Mouse (Mus musculus) frontal cortex, adult 2 months (tissue): ENCODE results near the gene Ell3. TPM values are rescaled to one million over a fixed set of nuclear protein-coding genes. Genes with fewer than 3 reads are reported as not detected.

ENCODE experiments used
- DNase-seq, 2 experiments: peaks; one replicate each; pipeline ENCODE4 v3.0.0; 2022; ENCODE audit warnings: low spot score in 1 of 2; ENCODE audit errors: extremely low spot score in 1 of 2
- polyA plus RNA-seq: library from polyadenylated mRNA; depleted of rRNA; stranded (reverse); fragments of >200 nt; gene quantifications from 2 replicates; pipeline ENCODE4 v1.2.3, GENCODE M21; 2012

Gene Ell3
- polyA plus RNA-seq, 1 experiment = 0.60 TPM

- DNase-seq = peak; percentile 98
Observed at GRCm38 (mm10) chr2:121448739-121449535, 4.9 kb upstream of the Ell3 start, which contains the start of gene Serf2. Serf2 (plus strand) TSS chr2:121449195.

GRCm38 (mm10) chr2:121448136-121448535 is 4.1 kb upstream of the Ell3 start:
- peak in 1 of 2 experiments; percentile 56 for DNase-seq

- DNase-seq = no peak
Observed at GRCm38 (mm10) chr2:121447006-121447405, 2.9 kb upstream of the Ell3 start.

- DNase-seq = no peak
Observed at GRCm38 (mm10) chr2:121446506-121446905, 2.4 kb upstream of the Ell3 start.

- DNase-seq = no peak
Observed at GRCm38 (mm10) chr2:121445117-121445516, 1.0 kb upstream of the Ell3 start.

GRCm38 (mm10) chr2:121443068-121443349 is 1.1 kb downstream of the Ell3 start:
- no peak for DNase-seq

GRCm38 (mm10) chr2:121442259-121443067 is 1.6 kb downstream of the Ell3 start:
- DNase-seq = no peak

- no peak for DNase-seq
Observed at GRCm38 (mm10) chr2:121441800-121442199, 2.3 kb downstream of the Ell3 start.

GRCm38 (mm10) chr2:121440834-121441605 is 3.1 kb downstream of the Ell3 start:
- DNase-seq = no peak

GRCm38 (mm10) chr2:121439746-121440145 is 4.3 kb downstream of the Ell3 start:
- no peak for DNase-seq

- no peak for DNase-seq
Observed at GRCm38 (mm10) chr2:121434854-121435253, 9.2 kb downstream of the Ell3 start.

- no peak for DNase-seq
Observed at GRCm38 (mm10) chr2:121425890-121426289, 18.2 kb downstream of the Ell3 start.

GRCm38 (mm10) chr2:121423166-121423565 is 20.9 kb downstream of the Ell3 start:
- DNase-seq = no peak

- no peak for DNase-seq
Observed at GRCm38 (mm10) chr2:121418476-121418875, 25.6 kb downstream of the Ell3 start.

- DNase-seq = no peak
Observed at GRCm38 (mm10) chr2:121416356-121416755, 27.7 kb downstream of the Ell3 start.

GRCm38 (mm10) chr2:121415591-121415990 is 28.5 kb downstream of the Ell3 start:
- peak in 1 of 2 experiments; percentile 42 for DNase-seq

GRCm38 (mm10) chr2:121415103-121415502 is 29.0 kb downstream of the Ell3 start:
- no peak for DNase-seq

GRCm38 (mm10) chr2:121414139-121414685 is 29.9 kb downstream of the Ell3 start:
- peak in 1 of 2 experiments; percentile 44 for DNase-seq

- peak; percentile 89 to 95 for DNase-seq
Observed at GRCm38 (mm10) chr2:121413387-121414042, 30.6 kb downstream of the Ell3 start, which contains the start of the genes Pdia3 and Catsper2. Pdia3 (plus strand) TSS chr2:121413775. Catsper2 (minus strand) TSS chr2:121413792.

- no peak for DNase-seq
Observed at GRCm38 (mm10) chr2:121412843-121413386, 31.2 kb downstream of the Ell3 start.
